Mouse (Mus musculus): ENCODE data around the gene Gm10639. TPM values are rescaled to one million over a fixed set of nuclear protein-coding genes. Genes with fewer than 3 reads are reported as not detected.
"Not testable (repeated sequence)": the region's sequence is repeated elsewhere in the genome, so short reads cannot be mapped to it uniquely, and the experiment has no call there.

Gm10639 gene
- polyA plus RNA-seq, 1 experiment from 2014 or later: not detected

DNA sequence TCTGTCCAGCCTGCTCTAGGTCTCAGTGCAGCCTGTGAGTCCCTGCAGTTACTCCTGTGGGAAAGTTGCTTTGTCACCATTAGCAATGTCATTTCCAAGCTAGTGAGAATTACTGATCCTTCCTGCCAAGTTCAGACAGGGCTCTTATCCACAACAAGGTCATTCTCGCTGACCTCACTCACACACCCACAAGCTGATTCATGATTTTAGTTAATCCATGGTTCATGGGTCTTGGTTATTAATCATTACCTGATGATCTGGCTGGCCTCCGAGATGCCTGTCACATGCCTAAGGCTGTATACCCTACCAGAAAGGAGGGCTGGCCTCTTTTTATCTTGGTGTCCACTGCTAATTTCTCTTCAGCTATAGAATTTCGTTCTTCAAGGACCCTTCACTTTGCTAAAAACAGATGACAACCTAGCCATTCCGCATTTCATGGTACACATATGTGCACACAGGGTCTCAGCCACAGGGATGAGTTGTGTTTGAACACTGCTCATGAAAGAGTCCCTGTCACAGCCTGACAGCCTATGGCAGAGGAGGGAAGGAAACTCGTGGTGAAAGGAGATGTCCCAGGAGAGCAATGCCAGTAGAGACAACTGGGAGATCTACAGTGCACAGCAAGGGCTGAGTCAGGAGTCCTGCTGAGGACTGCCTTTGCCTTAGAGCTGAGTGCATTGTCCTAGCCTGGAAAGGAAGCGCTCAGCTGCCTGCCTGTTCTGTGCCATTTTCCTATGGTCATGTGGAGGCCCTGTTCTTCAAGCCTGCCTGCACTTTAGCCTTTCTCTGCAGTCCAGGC, 58.7 kb downstream of the Gm10639 start:
- not testable (repeated sequence) for H3K27me3 ChIP-seq (ENCODE audit: control insufficient read depth, insufficient read depth, low read length); ATAC-seq (ENCODE audit: insufficient number of reproducible peaks, insufficient read depth, low FRiP score, low read depth); H3K9me3 ChIP-seq (ENCODE audit: control insufficient read depth, low read length); H3K9ac ChIP-seq (ENCODE audit: low read length); H3K4me2 ChIP-seq (ENCODE audit: low read length); H3K4me1 ChIP-seq (ENCODE audit: control insufficient read depth in 2 of 2, insufficient read depth in 2 of 2, low read length in 2 of 2); H3K36me3 ChIP-seq (ENCODE audit: control insufficient read depth, insufficient read depth, low read length); H3K4me3 ChIP-seq (ENCODE audit: control insufficient read depth in 1 of 2, insufficient read depth in 1 of 2, low read depth in 1 of 2, low read length in 2 of 2); H3K27ac ChIP-seq (replicated peaks in 1 of 2; ENCODE audit: control insufficient read depth in 1 of 2, insufficient read depth in 1 of 2, low read depth in 2 of 2, low read length in 2 of 2)
- 58% methylated on average over 6 of the region's 6 CpGs for WGBS

DNA sequence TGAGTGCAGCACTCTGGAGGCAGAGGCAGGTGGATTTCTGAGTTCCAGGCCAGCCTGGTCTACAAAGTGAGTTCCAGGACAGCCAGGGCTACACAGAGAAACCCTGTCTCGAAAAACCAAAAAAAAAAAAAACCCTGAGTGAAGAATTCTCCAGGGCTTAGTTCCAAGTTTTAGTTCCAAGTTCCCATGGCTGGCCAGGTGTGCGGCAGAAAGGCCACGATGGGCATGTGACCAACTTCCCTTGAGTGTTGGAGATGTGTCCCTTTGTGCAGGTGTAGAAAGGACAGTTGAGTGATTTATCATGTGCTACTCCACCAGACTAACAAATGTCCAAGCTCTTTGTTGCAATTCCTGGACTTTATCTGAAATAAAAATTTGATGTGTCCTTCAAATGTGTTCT, 59.4 kb downstream of the Gm10639 start:
- WGBS: 85% methylated on average over 3 of the region's 3 CpGs

DNA sequence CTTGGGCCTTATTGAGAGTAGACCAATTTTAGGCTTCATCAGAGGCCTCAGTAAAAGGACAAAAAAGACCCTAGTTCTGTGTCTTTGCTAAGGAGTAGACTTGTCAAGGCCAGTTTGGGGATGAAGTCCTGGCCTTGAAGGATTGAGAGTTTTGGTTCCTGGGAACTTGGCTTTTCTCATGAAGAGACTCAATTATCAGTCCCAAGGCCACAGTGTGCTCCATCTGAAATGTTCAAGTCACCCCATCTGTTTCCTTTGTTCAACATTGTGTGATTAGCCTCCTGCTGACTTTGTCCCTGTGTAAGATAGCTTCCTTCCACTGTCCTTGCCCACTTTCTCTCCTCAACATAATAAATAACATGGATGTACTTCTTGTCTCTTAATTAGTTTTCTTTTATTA, 60.3 kb downstream of the Gm10639 start:
- H3K9ac ChIP-seq (ENCODE audit: low read length); H3K27ac ChIP-seq (replicated peaks in 1 of 2; ENCODE audit: control insufficient read depth in 1 of 2, insufficient read depth in 1 of 2, low read depth in 2 of 2, low read length in 2 of 2); H3K36me3 ChIP-seq (ENCODE audit: control insufficient read depth, insufficient read depth, low read length); H3K4me2 ChIP-seq (ENCODE audit: low read length); H3K4me1 ChIP-seq (ENCODE audit: control insufficient read depth in 2 of 2, insufficient read depth in 2 of 2, low read length in 2 of 2); H3K4me3 ChIP-seq (ENCODE audit: control insufficient read depth in 1 of 2, insufficient read depth in 1 of 2, low read depth in 1 of 2, low read length in 2 of 2); H3K9me3 ChIP-seq (ENCODE audit: control insufficient read depth, low read length); ATAC-seq (ENCODE audit: insufficient number of reproducible peaks, insufficient read depth, low FRiP score, low read depth); H3K27me3 ChIP-seq (ENCODE audit: control insufficient read depth, insufficient read depth, low read length): not testable (repeated sequence)

More for the DNA sequence above, 59.4 kb downstream of the Gm10639 start:
- H3K9me3 ChIP-seq (ENCODE audit: control insufficient read depth, low read length); H3K4me3 ChIP-seq (ENCODE audit: control insufficient read depth in 1 of 2, insufficient read depth in 1 of 2, low read depth in 1 of 2, low read length in 2 of 2); H3K4me1 ChIP-seq (ENCODE audit: control insufficient read depth in 2 of 2, insufficient read depth in 2 of 2, low read length in 2 of 2); H3K36me3 ChIP-seq (ENCODE audit: control insufficient read depth, insufficient read depth, low read length); ATAC-seq (ENCODE audit: insufficient number of reproducible peaks, insufficient read depth, low FRiP score, low read depth); H3K4me2 ChIP-seq (ENCODE audit: low read length); H3K27ac ChIP-seq (replicated peaks in 1 of 2; ENCODE audit: control insufficient read depth in 1 of 2, insufficient read depth in 1 of 2, low read depth in 2 of 2, low read length in 2 of 2); H3K9ac ChIP-seq (ENCODE audit: low read length); H3K27me3 ChIP-seq (ENCODE audit: control insufficient read depth, insufficient read depth, low read length): not testable (repeated sequence)

DNA sequence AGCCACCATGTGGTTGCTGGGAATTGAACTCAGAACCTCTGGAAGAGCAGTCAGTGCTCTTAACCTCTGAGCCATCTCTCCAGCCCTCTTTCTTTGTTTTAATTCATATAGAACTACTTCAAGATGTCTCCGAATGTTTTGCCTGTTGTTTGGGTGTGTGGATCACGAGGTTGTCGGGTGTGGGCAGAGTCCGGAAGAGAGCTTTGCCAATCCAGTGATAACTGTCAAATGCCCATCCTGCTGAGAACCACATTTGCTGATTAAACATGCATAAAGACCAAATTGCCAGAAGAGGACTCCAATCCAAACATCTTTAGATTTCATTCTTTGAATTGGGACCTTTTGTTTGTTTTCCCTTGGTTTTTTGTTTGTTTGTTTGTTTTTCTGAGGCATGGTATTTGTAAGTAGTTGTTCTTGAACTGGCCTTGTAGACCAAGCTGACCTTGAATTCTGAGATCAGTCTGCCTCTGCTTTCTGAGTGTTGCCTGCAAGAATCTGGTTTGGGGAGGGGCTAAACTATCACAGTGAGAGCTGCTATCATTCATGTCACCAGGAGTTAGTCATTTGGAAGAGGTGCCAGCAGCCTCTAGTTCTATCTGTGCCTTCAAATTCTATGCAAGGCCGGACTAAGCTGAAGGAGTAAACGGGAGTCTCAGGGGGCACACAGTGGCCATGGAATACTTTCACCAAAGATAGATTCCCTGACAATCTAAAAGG, 61.9 kb downstream of the Gm10639 start:
- 65% methylated on average over 6 of the region's 6 CpGs for WGBS
- H3K9me3 ChIP-seq (ENCODE audit: control insufficient read depth, low read length): no peaks in the 10 kb centered on the region
- H3K4me1 ChIP-seq (ENCODE audit: control insufficient read depth in 2 of 2, insufficient read depth in 2 of 2, low read length in 2 of 2): no peaks in the 10 kb centered on the region
- H3K4me2 ChIP-seq (ENCODE audit: low read length): no peak overlapping the region
- no peak overlapping the region for H3K27ac ChIP-seq (replicated peaks in 1 of 2; ENCODE audit: control insufficient read depth in 1 of 2, insufficient read depth in 1 of 2, low read depth in 2 of 2, low read length in 2 of 2)
- H3K9ac ChIP-seq (ENCODE audit: low read length): no peak overlapping the region
- no peaks in the 10 kb centered on the region for H3K36me3 ChIP-seq (ENCODE audit: control insufficient read depth, insufficient read depth, low read length)
- H3K27me3 ChIP-seq (ENCODE audit: control insufficient read depth, insufficient read depth, low read length): no peaks in the 10 kb centered on the region
- no peak overlapping the region for H3K4me3 ChIP-seq (ENCODE audit: control insufficient read depth in 1 of 2, insufficient read depth in 1 of 2, low read depth in 1 of 2, low read length in 2 of 2)
- ATAC-seq (ENCODE audit: insufficient number of reproducible peaks, insufficient read depth, low FRiP score, low read depth): no peak

Other genes with a start within 250 kb of the Gm10639 start
- gene Gcm1, start 238.0 kb upstream of the Gm10639 start, polyA plus RNA-seq (2014; fragmentation: Nextera tagmentation; extraction: Ambion mirVana): not detected in 2 replicates
- gene Fbxo9, start 180.9 kb upstream of the Gm10639 start, polyA plus RNA-seq (2014; fragmentation: Nextera tagmentation; extraction: Ambion mirVana): 49.8 and 51.3 TPM in 2 replicates
- gene Ick, start 180.7 kb upstream of the Gm10639 start, polyA plus RNA-seq (2014; fragmentation: Nextera tagmentation; extraction: Ambion mirVana): 16.0 and 16.6 TPM in 2 replicates
- 75.8 and 80.3 TPM in 2 replicates for gene Gsta4, start 107.1 kb upstream of the Gm10639 start, polyA plus RNA-seq (2014; fragmentation: Nextera tagmentation; extraction: Ambion mirVana)
- not detected in 2 replicates for gene Gsta1, start 59.3 kb upstream of the Gm10639 start, polyA plus RNA-seq (2014; fragmentation: Nextera tagmentation; extraction: Ambion mirVana)
- gene Gm3776, start 32.8 kb upstream of the Gm10639 start, polyA plus RNA-seq (2014; fragmentation: Nextera tagmentation; extraction: Ambion mirVana): not detected in 2 replicates
- gene Omt2a, start 24.9 kb downstream of the Gm10639 start, polyA plus RNA-seq (2014; fragmentation: Nextera tagmentation; extraction: Ambion mirVana): not detected in 2 replicates
- gene Omt2b, start 37.7 kb downstream of the Gm10639 start, polyA plus RNA-seq (2014; fragmentation: Nextera tagmentation; extraction: Ambion mirVana): not detected in 2 replicates
- gene Gsta2, start 65.9 kb downstream of the Gm10639 start, polyA plus RNA-seq (2014; fragmentation: Nextera tagmentation; extraction: Ambion mirVana): not detected in 2 replicates
- gene Dppa5a, start 78.3 kb downstream of the Gm10639 start, polyA plus RNA-seq (2014; fragmentation: Nextera tagmentation; extraction: Ambion mirVana): not detected in 2 replicates
- 0.51 and 0.66 TPM in 2 replicates for gene Ooep, start 88.8 kb downstream of the Gm10639 start, polyA plus RNA-seq (2014; fragmentation: Nextera tagmentation; extraction: Ambion mirVana)
- gene Ddx43, start 105.9 kb downstream of the Gm10639 start, polyA plus RNA-seq (2014; fragmentation: Nextera tagmentation; extraction: Ambion mirVana): 0.08 and 0.30 TPM in 2 replicates
- 0.77 and 0.88 TPM in 2 replicates for gene Cgas, start 153.3 kb downstream of the Gm10639 start, polyA plus RNA-seq (2014; fragmentation: Nextera tagmentation; extraction: Ambion mirVana)
- 30.6 and 33.6 TPM in 2 replicates for gene Mto1, start 158.3 kb downstream of the Gm10639 start, polyA plus RNA-seq (2014; fragmentation: Nextera tagmentation; extraction: Ambion mirVana)
- gene Gm17324, start 158.9 kb downstream of the Gm10639 start, polyA plus RNA-seq (2014; fragmentation: Nextera tagmentation; extraction: Ambion mirVana): 0.78 and 0.88 TPM in 2 replicates
- gene Eef1a1, start 199.2 kb downstream of the Gm10639 start, polyA plus RNA-seq (2014; fragmentation: Nextera tagmentation; extraction: Ambion mirVana): 3,749 and 4,011 TPM in 2 replicates